Mouse (Mus musculus): ENCODE data around the gene Habp2.
"Not testable (repeated sequence)": the region's sequence is repeated elsewhere in the genome, so short reads cannot be mapped to it uniquely, and the experiment has no call there.

The Habp2 gene

DNA sequence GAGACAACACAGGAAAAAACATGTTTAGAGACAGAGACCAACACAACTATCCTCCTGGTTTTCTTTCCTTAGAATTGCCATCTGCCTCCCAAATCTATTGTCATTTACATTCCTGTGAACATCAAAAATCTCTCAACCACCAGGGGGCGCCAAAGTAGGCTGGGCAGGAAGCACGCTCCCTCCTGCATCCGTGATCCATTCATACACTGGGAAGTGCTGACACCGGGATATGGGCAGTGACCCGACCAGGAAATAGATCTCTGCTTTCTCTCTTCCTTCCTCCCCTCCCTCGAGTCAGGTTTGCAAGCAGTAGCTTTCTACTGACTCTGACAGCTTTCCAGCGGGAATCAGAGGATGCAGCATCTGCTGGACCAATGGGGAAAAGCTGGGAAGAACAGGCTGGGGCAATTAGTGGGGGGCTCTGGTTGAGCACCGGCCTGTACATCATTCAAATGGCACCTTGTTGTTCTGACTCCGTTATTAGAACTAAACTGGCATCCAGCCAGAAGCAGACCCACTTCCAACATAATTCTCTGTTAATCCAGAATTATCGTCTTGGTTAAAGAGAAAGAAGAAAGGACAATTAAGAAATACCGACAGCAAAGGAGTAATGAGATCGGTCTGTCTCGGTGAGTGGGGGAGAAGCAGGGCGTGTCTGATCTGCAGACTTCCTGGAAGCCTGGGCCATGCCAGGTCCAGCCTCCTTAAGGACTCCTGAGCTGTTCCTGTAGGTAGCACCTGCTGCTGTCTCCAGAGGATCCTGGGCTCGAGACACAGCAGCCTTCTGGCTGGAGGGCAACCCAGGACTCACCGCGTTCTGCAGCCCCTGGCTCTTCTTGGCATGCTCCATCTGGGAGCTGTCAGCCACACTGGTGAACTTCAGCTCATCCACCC lies 69.8 kb downstream of the Habp2 start:
- in situ Hi-C loops (cut with MboI; ENCODE audit: low sequenced_read_pairs), result no loop called here

DNA sequence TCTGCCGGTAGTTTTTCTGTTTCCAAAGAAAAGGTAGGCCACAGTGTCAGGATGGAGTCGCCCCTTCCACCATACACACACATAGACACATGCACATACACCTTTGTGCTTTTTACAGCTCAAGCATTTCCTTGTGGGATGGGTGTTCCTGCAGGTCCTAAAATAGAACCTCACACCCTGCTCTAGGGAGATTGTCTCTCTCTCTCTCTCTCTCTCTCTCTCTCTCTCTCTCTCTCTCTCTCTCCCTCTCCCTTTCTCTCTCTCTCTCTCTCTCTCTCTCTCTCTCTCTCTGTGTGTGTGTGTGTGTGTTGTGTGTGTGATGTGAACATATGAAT lies 70.4 kb downstream of the Habp2 start:
- in situ Hi-C loops (cut with MboI; ENCODE audit: low sequenced_read_pairs), result not testable (repeated sequence)

GRCm38 (mm10) chr19:56358890-56359289 lies 72.0 kb downstream of the Habp2 start:
- in situ Hi-C loops (cut with MboI; ENCODE audit: low sequenced_read_pairs), result no loop called here

DNA sequence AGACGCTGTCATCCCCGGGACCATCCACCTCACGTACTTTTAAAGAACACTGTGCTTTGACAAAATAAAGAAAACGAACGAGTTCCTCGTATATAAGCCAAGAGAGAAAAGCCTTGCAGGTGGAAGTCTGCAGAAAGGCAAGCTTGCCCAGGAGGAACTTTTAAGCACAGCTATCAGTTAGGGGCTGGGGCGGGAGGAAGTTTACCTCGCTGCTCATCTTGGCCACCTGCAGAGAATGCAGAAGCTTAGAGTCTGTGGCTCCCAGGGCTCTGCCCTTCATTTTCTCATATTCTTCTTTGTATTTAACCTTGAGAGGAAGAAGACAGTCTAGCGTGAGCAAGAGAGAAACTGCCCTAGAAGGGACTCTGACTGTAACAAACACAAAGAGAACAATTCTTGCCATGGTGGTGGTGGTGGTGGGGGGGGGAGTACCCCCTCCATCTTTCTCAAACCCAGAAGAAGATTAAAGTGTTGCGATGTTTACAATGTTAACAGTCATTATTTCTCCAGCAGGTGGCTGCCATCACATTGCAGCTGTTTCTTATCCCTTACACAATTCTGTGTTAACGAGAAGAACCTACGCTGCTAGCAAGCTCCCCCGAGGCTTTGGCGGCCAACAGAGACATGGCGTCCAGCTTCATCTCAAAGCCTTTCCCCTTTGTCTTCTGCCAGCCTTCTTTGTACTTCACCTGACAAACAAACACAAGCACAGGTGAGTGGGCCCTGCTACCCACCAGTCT lies 77.0 kb downstream of the Habp2 start:
- in situ Hi-C loops (cut with MboI; ENCODE audit: low sequenced_read_pairs), result no loop called here

- in situ Hi-C loops (cut with MboI; ENCODE audit: low sequenced_read_pairs), result no loop called here
Observed at GRCm38 (mm10) chr19:56364563-56364962, 77.6 kb downstream of the Habp2 start.

GRCm38 (mm10) chr19:56366168-56366567 lies 79.2 kb downstream of the Habp2 start:
- in situ Hi-C loops (cut with MboI; ENCODE audit: low sequenced_read_pairs), result no loop called here

GRCm38 (mm10) chr19:56366625-56367024 lies 79.7 kb downstream of the Habp2 start:
- in situ Hi-C loops (cut with MboI; ENCODE audit: low sequenced_read_pairs), result no loop called here

GRCm38 (mm10) chr19:56367778-56368177 lies 80.8 kb downstream of the Habp2 start:
- in situ Hi-C loops (cut with MboI; ENCODE audit: low sequenced_read_pairs), result no loop called here

DNA sequence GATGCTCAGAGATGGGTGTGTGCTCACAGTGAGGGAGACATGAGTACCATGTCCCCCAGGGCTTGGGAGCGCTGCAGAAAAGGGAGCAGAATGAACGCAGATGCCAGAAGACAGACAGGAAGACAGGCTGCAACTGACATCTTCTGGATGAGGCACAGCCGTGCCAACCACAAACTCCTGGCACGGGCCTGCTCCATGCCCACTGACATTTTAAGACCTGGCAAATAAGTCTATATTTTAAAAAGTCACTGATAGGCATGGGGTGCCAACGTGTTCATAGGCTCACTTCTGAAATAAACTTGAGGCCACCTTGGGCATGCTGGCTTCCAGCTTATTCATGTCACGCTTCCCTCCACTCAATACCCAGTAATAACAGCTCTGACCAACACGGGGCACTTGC lies 82.0 kb downstream of the Habp2 start:
- in situ Hi-C loops (cut with MboI; ENCODE audit: low sequenced_read_pairs), result no loop called here
